In genomic region chr14:81771826-81772225, GRCm38 (mm10) we compare ENCODE assay signal across 27 mouse cellular contexts.
DNase-seq lines count a peak whose midpoint lies in the region; ATAC-seq and TF ChIP-seq lines count a peak whose summit lies in the region.
"Had no signal": no experiment of that assay in that cellular context is flagged by ENCODE, and none has a peak within 500 bp of the region (broad histone marks: within the 10 kb centered on the region; RNA-seq: fewer than 3 reads in every experiment).

No protein-coding gene starts in this region.

- no peaks in the 10 kb centered on the region for H3K4me1 ChIP-seq in kidney, adult 2 months (ENCODE audit: control insufficient read depth, insufficient read depth, low read length)
- H3K4me1 ChIP-seq in midbrain, postnatal 0 days (ENCODE audit: insufficient read depth, low read length): no peaks in the 10 kb centered on the region
- H3K4me1 ChIP-seq in midbrain, embryonic 14.5 days (ENCODE audit: control insufficient read depth, insufficient read depth, low read length): no peaks in the 10 kb centered on the region
- H3K4me1 ChIP-seq: embryonic facial prominence, embryonic 10.5 days; embryonic facial prominence, embryonic 13.5 days; forebrain, embryonic 12.5 days; forebrain, embryonic 15.5 days; heart, embryonic 12.5 days; heart, embryonic 15.5 days; hindbrain, embryonic 10.5 days; hindbrain, embryonic 13.5 days; intestine, embryonic 15.5 days had no signal

- H3K4me2 ChIP-seq in midbrain, postnatal 0 days (ENCODE audit: low read depth, low read length, poor library complexity, severe bottlenecking): no peak overlapping the region
- no peak overlapping the region for H3K4me2 ChIP-seq in midbrain, embryonic 14.5 days (ENCODE audit: low read length)
- H3K4me2 ChIP-seq: embryonic facial prominence, embryonic 13.5 days; forebrain, embryonic 12.5 days; forebrain, embryonic 15.5 days; heart, embryonic 12.5 days; heart, embryonic 15.5 days; hindbrain, embryonic 13.5 days; intestine, embryonic 15.5 days had no signal

- H3K4me3 ChIP-seq in kidney, adult 2 months (ENCODE audit: insufficient read depth, low read depth, low read length): no peak overlapping the region
- no peak overlapping the region for H3K4me3 ChIP-seq in midbrain, postnatal 0 days (ENCODE audit: low read depth, low read length)
- H3K4me3 ChIP-seq in midbrain, embryonic 14.5 days (replicated peaks; ENCODE audit: low read depth, low read length): no peak overlapping the region
- H3K4me3 ChIP-seq: embryonic facial prominence, embryonic 10.5 days; embryonic facial prominence, embryonic 13.5 days; erythroblast, embryonic 14.5 days; forebrain, embryonic 12.5 days; forebrain, embryonic 15.5 days; heart, embryonic 12.5 days; heart, embryonic 15.5 days; hindbrain, embryonic 10.5 days; hindbrain, embryonic 13.5 days; intestine, embryonic 15.5 days had no signal

- no peak for DNase-seq in cerebellum, adult 11-12 months
- DNase-seq in cerebellum, postnatal 14 days: peak; percentile 60 to 79
- DNase-seq in cerebellum, adult 9-11 months: no peak
- peak; percentile 19 for DNase-seq in kidney, adult 2 months
- no peak for DNase-seq in kidney, postnatal 4 days
- DNase-seq in midbrain, postnatal 0 days (ENCODE audit: low spot score): peak; percentile 2
- DNase-seq in midbrain, embryonic 14.5 days: no peak
- DNase-seq: adrenal gland, adult 8-10 months; adrenal gland, postnatal 25 days; embryo, embryonic 11 days; gastrocnemius, postnatal 25 days; heart, adult 18-20 months; heart, postnatal 10 days; heart, postnatal 36 days had no signal

- no peak overlapping the region for H3K9ac ChIP-seq in midbrain, postnatal 0 days (replicated peaks; ENCODE audit: low read length, poor library complexity, severe bottlenecking)
- H3K9ac ChIP-seq in midbrain, embryonic 14.5 days (replicated peaks; ENCODE audit: low read length): no peak overlapping the region
- H3K9ac ChIP-seq: embryonic facial prominence, embryonic 13.5 days; forebrain, embryonic 12.5 days; forebrain, embryonic 15.5 days; heart, embryonic 12.5 days; heart, embryonic 15.5 days; hindbrain, embryonic 13.5 days; intestine, embryonic 15.5 days had no signal

- H3K27me3 ChIP-seq in kidney, adult 2 months (replicated peaks; ENCODE audit: control insufficient read depth, insufficient read depth, low read length): no peaks in the 10 kb centered on the region
- H3K27me3 ChIP-seq in midbrain, postnatal 0 days (ENCODE audit: insufficient read depth, low read length): no peaks in the 10 kb centered on the region
- H3K27me3 ChIP-seq in midbrain, embryonic 14.5 days (ENCODE audit: control insufficient read depth, insufficient read depth, low read length): no peaks in the 10 kb centered on the region
- H3K27me3 ChIP-seq: embryonic facial prominence, embryonic 13.5 days; forebrain, embryonic 12.5 days; forebrain, embryonic 15.5 days; heart, embryonic 12.5 days; heart, embryonic 15.5 days; hindbrain, embryonic 13.5 days; intestine, embryonic 15.5 days had no signal

- H3K36me3 ChIP-seq in kidney, adult 2 months (ENCODE audit: control insufficient read depth, insufficient read depth, low read length): no peaks in the 10 kb centered on the region
- no peaks in the 10 kb centered on the region for H3K36me3 ChIP-seq in midbrain, postnatal 0 days (ENCODE audit: insufficient read depth, low read length)
- H3K36me3 ChIP-seq in midbrain, embryonic 14.5 days (ENCODE audit: control insufficient read depth, insufficient read depth, low read length): no peaks in the 10 kb centered on the region
- H3K36me3 ChIP-seq: embryonic facial prominence, embryonic 10.5 days; embryonic facial prominence, embryonic 13.5 days; forebrain, embryonic 12.5 days; forebrain, embryonic 15.5 days; heart, embryonic 12.5 days; heart, embryonic 15.5 days; hindbrain, embryonic 10.5 days; hindbrain, embryonic 13.5 days; intestine, embryonic 15.5 days had no signal

- H3K9me3 ChIP-seq in midbrain, postnatal 0 days (ENCODE audit: low read length): no peaks in the 10 kb centered on the region
- H3K9me3 ChIP-seq in midbrain, embryonic 14.5 days (ENCODE audit: control insufficient read depth, low read length): no peaks in the 10 kb centered on the region
- H3K9me3 ChIP-seq: embryonic facial prominence, embryonic 10.5 days; embryonic facial prominence, embryonic 13.5 days; forebrain, embryonic 12.5 days; forebrain, embryonic 15.5 days; heart, embryonic 12.5 days; heart, embryonic 15.5 days; hindbrain, embryonic 10.5 days; hindbrain, embryonic 13.5 days; intestine, embryonic 15.5 days had no signal

- no peak overlapping the region for H3K27ac ChIP-seq in kidney, adult 2 months (ENCODE audit: insufficient read depth, low read depth, low read length)
- H3K27ac ChIP-seq in midbrain, postnatal 0 days (ENCODE audit: low read depth, low read length): no peak overlapping the region
- no peak overlapping the region for H3K27ac ChIP-seq in midbrain, embryonic 14.5 days (replicated peaks; ENCODE audit: low read depth, low read length)
- H3K27ac ChIP-seq: embryonic facial prominence, embryonic 10.5 days; embryonic facial prominence, embryonic 13.5 days; forebrain, embryonic 12.5 days; forebrain, embryonic 15.5 days; heart, embryonic 15.5 days; hindbrain, embryonic 10.5 days; hindbrain, embryonic 13.5 days; intestine, embryonic 15.5 days had no signal

- peak; percentile 61; the same call in 1 of the 2 replicates for ATAC-seq in cerebellum, adult (ENCODE audit: insufficient number of reproducible peaks, low FRiP score, low TSS enrichment)
- ATAC-seq in midbrain, postnatal 0 days (ENCODE audit: low FRiP score): no peak
- no peak for ATAC-seq in midbrain, embryonic 14.5 days (ENCODE audit: low FRiP score, low TSS enrichment)
- ATAC-seq: activated CD4-positive, CD25-positive, alpha-beta regulatory T cell, adult 4 months; forebrain, embryonic 15.5 days; hindbrain, embryonic 16.5 days; intestine, embryonic 15.5 days had no signal

- TF ChIP-seq CTCF in kidney, adult 2 months (conservative IDR thresholded peaks at IDR 0.05; ENCODE audit: insufficient read depth, insufficient read length, low read depth, low read length): no peak
- no peak for TF ChIP-seq CTCF in midbrain, postnatal 0 days (IDR thresholded peaks at IDR 0.05)

- TF ChIP-seq POLR2A in kidney, adult 2 months (IDR thresholded peaks at IDR 0.05; ENCODE audit: low read depth, low read length): no peak

- 68% methylated on average over 1 of the region's 1 CpGs for WGBS in kidney, adult 2 months
- WGBS in midbrain, postnatal 0 days: 74% methylated on average over 1 of the region's 1 CpGs
- 97% methylated on average over 1 of the region's 1 CpGs for WGBS in midbrain, embryonic 14.5 days

Comparison
In these comparisons a context has a peak if more than half of its experiments do, and no peak if none do; other contexts are left out.
1. DNase-seq: peak in cerebellum, postnatal 14 days (2 of 2), kidney, adult 2 months (single experiment) and midbrain, postnatal 0 days (single experiment); none in cerebellum, adult 11-12 months (single experiment), cerebellum, adult 9-11 months (single experiment), kidney, postnatal 4 days (0 of 2) and midbrain, embryonic 14.5 days (single experiment).